Mouse (Mus musculus) small intestine, adult 2 months (tissue): ENCODE measurements around the gene Armc2.

Experiments used
- CTCF ChIP-seq: fragments of 200-500 bp; IDR thresholded peaks from 2 replicates; pipeline ENCODE4 v1.5.1; 2012; ENCODE audit warnings: low read depth, mild to moderate bottlenecking, control low read depth, inconsistent platforms, low read length, moderate library complexity, mixed read lengths; ENCODE audit not compliant: insufficient replicate concordance, insufficient read length; ENCODE audit errors: extremely low read depth
- POLR2A ChIP-seq: fragments of 200-500 bp; IDR thresholded peaks from 2 replicates; pipeline ENCODE4 v1.6.1; 2012; ENCODE audit warnings: low read depth, mild to moderate bottlenecking, control low read depth, inconsistent platforms, low read length, moderate library complexity

DNA sequence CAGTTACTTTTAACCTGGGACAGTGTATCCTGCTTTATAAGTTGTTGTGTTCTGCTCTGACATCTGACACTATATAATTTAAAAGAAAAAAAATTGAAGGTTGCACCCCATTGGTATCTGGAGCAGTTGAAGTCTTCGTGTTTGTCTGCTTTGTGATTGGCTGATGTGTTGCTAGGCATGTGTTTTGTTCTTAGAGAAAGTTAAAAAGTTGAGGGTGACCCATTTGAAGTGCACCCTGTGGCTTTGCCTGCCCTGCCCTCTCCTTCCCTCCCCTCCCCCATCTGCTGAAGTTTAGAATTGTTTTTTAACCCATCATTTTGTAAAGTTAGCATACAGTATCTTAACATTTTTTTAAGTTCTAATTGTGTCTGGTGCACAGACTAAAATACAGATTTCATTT, 137.5 kb downstream of the Armc2 start:
- TF ChIP-seq POLR2A (no peak), CTCF (no peak)
